ENCODE assay signal across 8 mouse cellular contexts in genomic region chr2:152436983-152437860, GRCm38 (mm10). TPM values are rescaled to one million over a fixed set of nuclear protein-coding genes. Genes with fewer than 3 reads are reported as not detected.
DNase-seq lines count a peak whose midpoint lies in the region; ATAC-seq lines count a peak whose summit lies in the region.

No protein-coding gene starts in this region.

- no peaks in the 10 kb centered on the region for H3K36me3 ChIP-seq in intestine, embryonic 14.5 days (ENCODE audit: control insufficient read depth, insufficient read depth, low read length)

- no peaks in the 10 kb centered on the region for H3K9me3 ChIP-seq in intestine, embryonic 14.5 days (ENCODE audit: control insufficient read depth, low read length)

- no peak overlapping the region for H3K27ac ChIP-seq in intestine, embryonic 14.5 days (ENCODE audit: low read depth)

- intact Hi-C loops in left cerebral cortex, postnatal 10 days (cut with DNase I) = loop anchor here (2.0 kb wide), 1 partner anchor 44 kb away; no protein-coding TSS in a partner anchor

- H3K4me3 ChIP-seq in intestine, embryonic 14.5 days (ENCODE audit: low read depth, low read length) = peak overlapping the region; percentile 26

- WGBS in intestine, embryonic 14.5 days = 3% methylated on average over 23 of the region's 23 CpGs

- peak overlapping the region; percentile 38 for H3K9ac ChIP-seq in intestine, embryonic 14.5 days (ENCODE audit: low read length)

- H3K4me2 ChIP-seq in intestine, embryonic 14.5 days (ENCODE audit: low read length) = peak overlapping the region; percentile 62

- DNase-seq in adrenal gland, adult 18-20 months (ENCODE audit: low spot score in 2 of 2) = peak; percentile 87 to 89
- peak; percentile 88 for DNase-seq in embryo, embryonic 11 days
- peak; percentile 62 for DNase-seq in gastrocnemius, postnatal 25 days
- peak; percentile 92 for DNase-seq in intestine, embryonic 14.5 days (ENCODE audit: low spot score)
- DNase-seq in left cerebral cortex, postnatal 10 days (ENCODE audit: extremely low spot score in 1 of 2, low spot score in 2 of 2) = peak; percentile 77 to 88
- DNase-seq in right cerebral cortex, postnatal 25 days = peak; percentile 85
- peak; percentile 68 to 83 for DNase-seq in urinary bladder, postnatal 36 days (ENCODE audit: low spot score in 2 of 2)

- peaks cover 5% of the 10 kb centered on the region for H3K4me1 ChIP-seq in intestine, embryonic 14.5 days (replicated peaks; ENCODE audit: control insufficient read depth, insufficient read depth, low read length)

- H3K27me3 ChIP-seq in intestine, embryonic 14.5 days (replicated peaks; ENCODE audit: control insufficient read depth, insufficient read depth, low read length) = no peaks in the 10 kb centered on the region

- ATAC-seq in intestine, embryonic 14.5 days (replicated peaks; ENCODE audit: low FRiP score, low TSS enrichment, low read depth) = peak; percentile 84
- ATAC-seq in megakaryocyte-erythroid progenitor cell, adult 5-6 weeks (replicated peaks; ENCODE audit: low FRiP score, low TSS enrichment, poor library complexity, severe bottlenecking) = peak; percentile 88

RNA-seq across cellular contexts. Expression of gene 6820408C15Rik, which starts 21.8 kb away (rescaled TPM):
- total RNA-seq in adrenal gland, adult 18-20 months (2021) = under 1 TPM; 0.36 to 0.74 TPM
- not detected for total RNA-seq in gastrocnemius, postnatal 25 days (2021)
- polyA plus RNA-seq in intestine, embryonic 14.5 days (2014; fragmentation: Nextera tagmentation; extraction: Ambion mirVana) = 0.51 and 0.86 TPM in 2 replicates
- total RNA-seq in left cerebral cortex, postnatal 10 days (2021) = 1 to 10 TPM; 3.4 to 3.7 TPM
- total RNA-seq in megakaryocyte-erythroid progenitor cell, adult 5-6 weeks (2014; fragmentation: Nextera tagmentation) = not detected in 2 replicates
- total RNA-seq in megakaryocyte-erythroid progenitor cell, adult 5-6 weeks (2017) = not detected in 2 replicates

RNA-seq across cellular contexts. Expression of gene Zcchc3, which starts 22.4 kb away (rescaled TPM):
- total RNA-seq in adrenal gland, adult 18-20 months (2021) = 1 to 10 TPM; 6.8 to 7.8 TPM
- total RNA-seq in gastrocnemius, postnatal 25 days (2021) = 1 to 10 TPM; 1.6 TPM
- polyA plus RNA-seq in intestine, embryonic 14.5 days (2014; fragmentation: Nextera tagmentation; extraction: Ambion mirVana) = 38.2 and 39.1 TPM in 2 replicates
- total RNA-seq in left cerebral cortex, postnatal 10 days (2021) = 10 to 100 TPM; 10.6 to 10.9 TPM
- total RNA-seq in megakaryocyte-erythroid progenitor cell, adult 5-6 weeks (2014; fragmentation: Nextera tagmentation) = 10.1 and 11.2 TPM in 2 replicates
- 6.6 and 7.8 TPM in 2 replicates for total RNA-seq in megakaryocyte-erythroid progenitor cell, adult 5-6 weeks (2017)

RNA-seq across cellular contexts. Expression of gene Defb23, which starts 27.2 kb away (rescaled TPM):
- total RNA-seq in adrenal gland, adult 18-20 months (2021) = not detected
- not detected for total RNA-seq in gastrocnemius, postnatal 25 days (2021)
- polyA plus RNA-seq in intestine, embryonic 14.5 days (2014; fragmentation: Nextera tagmentation; extraction: Ambion mirVana) = not detected in 2 replicates
- not detected for total RNA-seq in left cerebral cortex, postnatal 10 days (2021)
- not detected in 2 replicates for total RNA-seq in megakaryocyte-erythroid progenitor cell, adult 5-6 weeks (2014; fragmentation: Nextera tagmentation)
- total RNA-seq in megakaryocyte-erythroid progenitor cell, adult 5-6 weeks (2017) = not detected in 2 replicates

RNA-seq across cellular contexts. Expression of gene Sox12, which starts 39.4 kb away (rescaled TPM):
- 1 to 10 TPM; 3.5 to 7.3 TPM for total RNA-seq in adrenal gland, adult 18-20 months (2021)
- total RNA-seq in gastrocnemius, postnatal 25 days (2021) = 1 to 10 TPM; 1.1 to 1.7 TPM
- 12.1 and 13.2 TPM in 2 replicates for polyA plus RNA-seq in intestine, embryonic 14.5 days (2014; fragmentation: Nextera tagmentation; extraction: Ambion mirVana)
- 10 to 100 TPM; 35.3 to 38.0 TPM for total RNA-seq in left cerebral cortex, postnatal 10 days (2021)
- 22.9 and 25.1 TPM in 2 replicates for total RNA-seq in megakaryocyte-erythroid progenitor cell, adult 5-6 weeks (2014; fragmentation: Nextera tagmentation)
- total RNA-seq in megakaryocyte-erythroid progenitor cell, adult 5-6 weeks (2017) = 2.4 and 7.7 TPM in 2 replicates

RNA-seq across cellular contexts. Expression of gene Defb20, which starts 39.6 kb away (rescaled TPM):
- not detected for total RNA-seq in adrenal gland, adult 18-20 months (2021)
- total RNA-seq in gastrocnemius, postnatal 25 days (2021) = not detected
- polyA plus RNA-seq in intestine, embryonic 14.5 days (2014; fragmentation: Nextera tagmentation; extraction: Ambion mirVana) = not detected in 2 replicates
- total RNA-seq in left cerebral cortex, postnatal 10 days (2021) = not detected
- total RNA-seq in megakaryocyte-erythroid progenitor cell, adult 5-6 weeks (2014; fragmentation: Nextera tagmentation) = not detected in 2 replicates
- not detected in 2 replicates for total RNA-seq in megakaryocyte-erythroid progenitor cell, adult 5-6 weeks (2017)
